Mouse (Mus musculus) small intestine, adult 2 months (tissue): ENCODE data around the gene Vash2. TPM values are rescaled to one million over a fixed set of nuclear protein-coding genes. Genes with fewer than 3 reads are reported as not detected.

Source experiments
- H3K27ac ChIP-seq: fragments of 200-500 bp; 2 replicates; pipeline ENCODE4 v1.5.1; 2012; ENCODE audit warnings: low read depth, low read length, control low read depth, inconsistent platforms; ENCODE audit not compliant: insufficient read depth
- H3K27me3 ChIP-seq: fragments of 200-500 bp; 2 replicates; pipeline ENCODE4 v1.6.1; 2012; ENCODE audit warnings: mild to moderate bottlenecking, moderate library complexity, low read length, inconsistent platforms; ENCODE audit not compliant: control insufficient read depth, insufficient read depth
- H3K36me3 ChIP-seq: fragments of 200-500 bp; 2 replicates; pipeline ENCODE4 v1.6.1; 2012; ENCODE audit warnings: mild to moderate bottlenecking, low read length, control low read depth, inconsistent platforms; ENCODE audit not compliant: control insufficient read depth, insufficient read depth
- H3K4me1 ChIP-seq: fragments of 200-500 bp; 2 replicates; pipeline ENCODE4 v1.6.1; 2012; ENCODE audit warnings: low read length, inconsistent platforms, mixed read lengths; ENCODE audit not compliant: control insufficient read depth, insufficient read depth, insufficient read length
- H3K4me3 ChIP-seq: fragments of 200-500 bp; 2 replicates; pipeline ENCODE4 v1.5.1; 2012; ENCODE audit warnings: low read depth, mild to moderate bottlenecking, control low read depth, inconsistent platforms, low read length, moderate library complexity
- CTCF ChIP-seq: fragments of 200-500 bp; IDR thresholded peaks from 2 replicates; pipeline ENCODE4 v1.5.1; 2012; ENCODE audit warnings: low read depth, mild to moderate bottlenecking, control low read depth, inconsistent platforms, low read length, moderate library complexity, mixed read lengths; ENCODE audit not compliant: insufficient replicate concordance, insufficient read length; ENCODE audit errors: extremely low read depth
- POLR2A ChIP-seq: fragments of 200-500 bp; IDR thresholded peaks from 2 replicates; pipeline ENCODE4 v1.6.1; 2012; ENCODE audit warnings: low read depth, mild to moderate bottlenecking, control low read depth, inconsistent platforms, low read length, moderate library complexity
- WGBS: fragments of 180-500 bp; shearing (Covaris S2); methylation state at CpG from one replicate; pipeline ENCODE4 v1.1.7; 2018; 5-methylcytosine and 5-hydroxymethylcytosine counted together
- polyA plus RNA-seq: library from polyadenylated mRNA; depleted of rRNA; stranded (reverse); fragments of >200 nt; gene quantifications from 2 replicates; pipeline ENCODE4 v1.2.3, GENCODE M21; 2012

The Vash2 gene
- polyA plus RNA-seq, 1 experiment: 0.76 TPM

- Histone ChIP-seq H3K36me3 (peaks cover 37% of the 10 kb centered on the region), H3K27me3 (no peaks in the 10 kb centered on the region), H3K4me1 (no peaks in the 10 kb centered on the region), H3K27ac (no peak overlapping the region), H3K4me3 (no peak overlapping the region)
- WGBS: 79% methylated on average over 5 of the region's 5 CpGs
- TF ChIP-seq POLR2A: no peak
- no peak for TF ChIP-seq CTCF
Measured at GRCm38 (mm10) chr1:190947986-190948385, 31.1 kb downstream of the Vash2 start.

GRCm38 (mm10) chr1:190944109-190944760 is 34.9 kb downstream of the Vash2 start:
- Histone ChIP-seq H3K36me3 (peaks cover 70% of the 10 kb centered on the region), H3K27me3 (no peaks in the 10 kb centered on the region), H3K27ac (no peak overlapping the region), H3K4me3 (no peak overlapping the region), H3K4me1 (no peaks in the 10 kb centered on the region)
- WGBS: 51% methylated on average over 6 of the region's 6 CpGs
- TF ChIP-seq POLR2A: no peak
- TF ChIP-seq CTCF: peak; percentile 70; the same call in 1 of the 2 replicates

- 95% methylated on average over 7 of the region's 7 CpGs for WGBS
- H3K27ac ChIP-seq: no peak overlapping the region
- no peaks in the 10 kb centered on the region for H3K27me3 ChIP-seq
- H3K4me3 ChIP-seq: no peak overlapping the region
- peaks cover 74% of the 10 kb centered on the region for H3K36me3 ChIP-seq
- H3K4me1 ChIP-seq: no peaks in the 10 kb centered on the region
- TF ChIP-seq POLR2A (no peak), CTCF (no peak)
Measured at GRCm38 (mm10) chr1:190939803-190940202, 39.3 kb downstream of the Vash2 start.

- Histone ChIP-seq H3K27ac (peak overlapping the region; percentile 91), H3K36me3 (peaks cover 17% of the 10 kb centered on the region), H3K4me3 (peak overlapping the region; percentile 59), H3K27me3 (no peaks in the 10 kb centered on the region), H3K4me1 (peaks cover 7% of the 10 kb centered on the region; the same call in 1 of the 2 replicates)
- TF ChIP-seq POLR2A (no peak), CTCF (no peak)
- WGBS: 28% methylated on average over 6 of the region's 6 CpGs
Measured at GRCm38 (mm10) chr1:190930181-190930580, 48.9 kb downstream of the Vash2 start.

GRCm38 (mm10) chr1:190929010-190929695 is 49.9 kb downstream of the Vash2 start:
- H3K4me3 ChIP-seq: peak overlapping the region; percentile 99
- H3K27me3 ChIP-seq: no peaks in the 10 kb centered on the region
- peak overlapping the region; percentile 99 for H3K27ac ChIP-seq
- 1% methylated on average over 27 of the region's 27 CpGs for WGBS
- H3K4me1 ChIP-seq: peaks cover 7% of the 10 kb centered on the region; the same call in 1 of the 2 replicates
- no peak for TF ChIP-seq CTCF
- no peak for TF ChIP-seq POLR2A
- peaks cover 10% of the 10 kb centered on the region for H3K36me3 ChIP-seq

- 2% methylated on average over 40 of the region's 79 CpGs for WGBS
- no peaks in the 10 kb centered on the region for H3K27me3 ChIP-seq
- peak overlapping the region; percentile 99 for H3K27ac ChIP-seq
- H3K36me3 ChIP-seq: peaks cover 4% of the 10 kb centered on the region
- TF ChIP-seq POLR2A (peak; percentile 74), CTCF (no peak)
- H3K4me3 ChIP-seq: peak overlapping the region; percentile 99
- H3K4me1 ChIP-seq: peaks cover 7% of the 10 kb centered on the region; the same call in 1 of the 2 replicates
Measured at GRCm38 (mm10) chr1:190928370-190929009, 50.6 kb downstream of the Vash2 start.

- Histone ChIP-seq H3K4me1 (peaks cover 7% of the 10 kb centered on the region; the same call in 1 of the 2 replicates), H3K27ac (peak overlapping the region; percentile 99), H3K4me3 (peak overlapping the region; percentile 99), H3K36me3 (peaks cover 2% of the 10 kb centered on the region; the same call in 1 of the 2 replicates), H3K27me3 (no peaks in the 10 kb centered on the region)
- TF ChIP-seq POLR2A (no peak), CTCF (no peak)
- 3% methylated on average over 16 of the region's 16 CpGs for WGBS
Measured at GRCm38 (mm10) chr1:190927751-190928369, 51.2 kb downstream of the Vash2 start.
